20 mouse cellular contexts compared by ENCODE assay signal in genomic region chrX:166240751-166241150, GRCm38 (mm10). TPM values are rescaled to one million over a fixed set of nuclear protein-coding genes. Genes with fewer than 3 reads are reported as not detected.
DNase-seq lines count a peak whose midpoint lies in the region; ATAC-seq lines count a peak whose summit lies in the region.
"Had no signal": no experiment of that assay in that cellular context is flagged by ENCODE, and none has a peak within 500 bp of the region (broad histone marks: within the 10 kb centered on the region; RNA-seq: fewer than 3 reads in every experiment).

No protein-coding gene starts in this region.

- 53% methylated on average over 7 of the region's 7 CpGs for WGBS in midbrain, embryonic 15.5 days
- WGBS in midbrain, embryonic 11.5 days: 68% methylated on average over 7 of the region's 7 CpGs
- 29% methylated on average over 7 of the region's 7 CpGs for WGBS in forebrain, embryonic 16.5 days
- WGBS in neural tube, embryonic 13.5 days: 53% methylated on average over 7 of the region's 7 CpGs

- no peaks in the 10 kb centered on the region for H3K36me3 ChIP-seq in midbrain, embryonic 15.5 days (replicated peaks)
- no peaks in the 10 kb centered on the region for H3K36me3 ChIP-seq in midbrain, embryonic 11.5 days (ENCODE audit: control insufficient read depth, insufficient read depth, low read length)
- H3K36me3 ChIP-seq in forebrain, embryonic 16.5 days (ENCODE audit: control insufficient read depth, insufficient read depth): no peaks in the 10 kb centered on the region
- H3K36me3 ChIP-seq in neural tube, embryonic 13.5 days: no peaks in the 10 kb centered on the region
- H3K36me3 ChIP-seq: embryonic facial prominence, embryonic 13.5 days; limb, embryonic 10.5 days had no signal

- H3K9me3 ChIP-seq in midbrain, embryonic 15.5 days: no peaks in the 10 kb centered on the region
- H3K9me3 ChIP-seq in midbrain, embryonic 11.5 days (ENCODE audit: control insufficient read depth, low read length): no peaks in the 10 kb centered on the region
- no peaks in the 10 kb centered on the region for H3K9me3 ChIP-seq in forebrain, embryonic 16.5 days (ENCODE audit: control insufficient read depth, low read length)
- H3K9me3 ChIP-seq in neural tube, embryonic 13.5 days: no peaks in the 10 kb centered on the region
- H3K9me3 ChIP-seq: embryonic facial prominence, embryonic 13.5 days; limb, embryonic 10.5 days had no signal

- H3K27ac ChIP-seq in midbrain, embryonic 15.5 days: no peak overlapping the region
- H3K27ac ChIP-seq in midbrain, embryonic 11.5 days (ENCODE audit: low read depth, low read length): no peak overlapping the region
- 0 out of 2 replicates have a peak overlapping the region, but pooled peaks have one; percentile 15 for H3K27ac ChIP-seq in forebrain, embryonic 16.5 days (ENCODE audit: low read length)
- H3K27ac ChIP-seq in neural tube, embryonic 13.5 days (replicated peaks): no peak overlapping the region
- H3K27ac ChIP-seq: embryonic facial prominence, embryonic 13.5 days; limb, embryonic 10.5 days had no signal

- H3K9ac ChIP-seq in midbrain, embryonic 15.5 days: no peak overlapping the region
- no peak overlapping the region for H3K9ac ChIP-seq in midbrain, embryonic 11.5 days (ENCODE audit: low read length)
- no peak overlapping the region for H3K9ac ChIP-seq in forebrain, embryonic 16.5 days (replicated peaks; ENCODE audit: low read depth, low read length)
- no peak overlapping the region for H3K9ac ChIP-seq in neural tube, embryonic 13.5 days
- H3K9ac ChIP-seq: embryonic facial prominence, embryonic 13.5 days had no signal

- peaks cover 16% of the 10 kb centered on the region; the same call in 1 of the 2 replicates for H3K27me3 ChIP-seq in midbrain, embryonic 15.5 days (replicated peaks)
- peaks cover 13% of the 10 kb centered on the region for H3K27me3 ChIP-seq in midbrain, embryonic 11.5 days (ENCODE audit: control insufficient read depth, insufficient read depth, low read length)
- H3K27me3 ChIP-seq in forebrain, embryonic 16.5 days (replicated peaks; ENCODE audit: control insufficient read depth, insufficient read depth, low read length): no peaks in the 10 kb centered on the region
- H3K27me3 ChIP-seq in neural tube, embryonic 13.5 days: peaks cover 25% of the 10 kb centered on the region

- DNase-seq in frontal cortex, postnatal 36 days (ENCODE audit: low spot score in 2 of 2): peak; percentile 4 to 12
- DNase-seq in frontal cortex, postnatal 14 days (ENCODE audit: low spot score in 2 of 2): no peak
- DNase-seq in midbrain, embryonic 11.5 days (ENCODE audit: low spot score, missing footprints): no peak
- DNase-seq in spleen, postnatal 4 days (ENCODE audit: low spot score in 2 of 2): no peak
- DNase-seq in kidney, postnatal 14 days: no peak
- DNase-seq: adrenal gland, postnatal 14 days; B cell, adult 2 months; cerebellum, adult 18-20 months; heart, adult 11 months; heart, postnatal 4 days; kidney, adult 18-20 months; kidney, postnatal 36 days; lung, adult 2 months had no signal

- no peaks in the 10 kb centered on the region for H3K4me1 ChIP-seq in midbrain, embryonic 15.5 days
- H3K4me1 ChIP-seq in midbrain, embryonic 11.5 days (ENCODE audit: control insufficient read depth, insufficient read depth, low read length): no peaks in the 10 kb centered on the region
- H3K4me1 ChIP-seq in forebrain, embryonic 16.5 days (replicated peaks; ENCODE audit: control insufficient read depth, insufficient read depth, low read length): peaks cover 3% of the 10 kb centered on the region
- no peaks in the 10 kb centered on the region for H3K4me1 ChIP-seq in neural tube, embryonic 13.5 days (replicated peaks)
- H3K4me1 ChIP-seq: embryonic facial prominence, embryonic 13.5 days had no signal

- peak overlapping the region; percentile 9; the same call in 1 of the 2 replicates for H3K4me2 ChIP-seq in midbrain, embryonic 15.5 days
- H3K4me2 ChIP-seq in midbrain, embryonic 11.5 days: no peak overlapping the region
- peak overlapping the region; percentile 30; the same call in 1 of the 2 replicates for H3K4me2 ChIP-seq in forebrain, embryonic 16.5 days (ENCODE audit: low read length)
- H3K4me2 ChIP-seq in neural tube, embryonic 13.5 days: peak overlapping the region; percentile 68
- H3K4me2 ChIP-seq: liver, embryonic 11.5 days had no signal

- H3K4me3 ChIP-seq in midbrain, embryonic 15.5 days: no peak overlapping the region
- no peak overlapping the region for H3K4me3 ChIP-seq in midbrain, embryonic 11.5 days (ENCODE audit: low read depth, low read length)
- H3K4me3 ChIP-seq in forebrain, embryonic 16.5 days (replicated peaks; ENCODE audit: low read length): peak overlapping the region; percentile 10
- H3K4me3 ChIP-seq in neural tube, embryonic 13.5 days: peak overlapping the region; percentile 57; the same call in 1 of the 2 replicates
- H3K4me3 ChIP-seq: embryonic facial prominence, embryonic 13.5 days; limb, embryonic 10.5 days had no signal

- ATAC-seq in midbrain, embryonic 15.5 days (replicated peaks): no peak
- ATAC-seq in midbrain, embryonic 11.5 days (ENCODE audit: low FRiP score): no peak
- peak; percentile 55 for ATAC-seq in forebrain, embryonic 16.5 days
- peak; percentile 26; the same call in 1 of the 2 replicates for ATAC-seq in neural tube, embryonic 13.5 days (ENCODE audit: low read depth)
- ATAC-seq: activated CD4-positive, CD25-positive, alpha-beta regulatory T cell, adult 4 months had no signal

RNA-seq across cellular contexts. Expression of gene Gpm6b, which starts 2.0 kb away (rescaled TPM):
- 240 and 247 TPM in 2 replicates for polyA plus RNA-seq in midbrain, embryonic 15.5 days (2015; fragmentation: Nextera tagmentation; extraction: Ambion mirVana)
- polyA plus RNA-seq in midbrain, embryonic 11.5 days (2014; fragmentation: Nextera tagmentation; extraction: Ambion mirVana): 102 and 120 TPM in 2 replicates
- 441 and 505 TPM in 2 replicates for polyA plus RNA-seq in forebrain, embryonic 16.5 days (2015; fragmentation: Nextera tagmentation; extraction: Ambion mirVana)
- polyA plus RNA-seq in neural tube, embryonic 13.5 days (2015; fragmentation: Nextera tagmentation; extraction: Ambion mirVana): 226 and 240 TPM in 2 replicates

Comparison
In these comparisons a context has a peak if more than half of its experiments do, and no peak if none do; other contexts are left out.
1. DNase-seq: peak in frontal cortex, postnatal 36 days (2 of 2); none in frontal cortex, postnatal 14 days (0 of 2), midbrain, embryonic 11.5 days (single experiment), spleen, postnatal 4 days (0 of 2) and kidney, postnatal 14 days (single experiment).
2. ATAC-seq: peak in forebrain, embryonic 16.5 days (single experiment) and neural tube, embryonic 13.5 days (single experiment); none in midbrain, embryonic 15.5 days (single experiment) and midbrain, embryonic 11.5 days (single experiment).
3. H3K4me3 ChIP-seq: peak in forebrain, embryonic 16.5 days (single experiment) and neural tube, embryonic 13.5 days (single experiment); none in midbrain, embryonic 15.5 days (single experiment) and midbrain, embryonic 11.5 days (single experiment).